Mouse (Mus musculus): ENCODE measurements around the gene Lrrc8d.

The Lrrc8d gene

GRCm38 (mm10) chr5:105813974-105814373 is 114.2 kb downstream of the Lrrc8d start:
- POLR2A ChIA-PET: interaction anchor here in 3 of 4 experiments (0.7 to 1.7 kb wide), 9 partner anchors 9 to 115 kb away, joined by 3 to 4 read pairs (median 3); partner anchors contain the start of gene Lrrc8d (in 2 of the 3)
- CTCF ChIA-PET: no interaction called here

GRCm38 (mm10) chr5:105816118-105816517 is 116.3 kb downstream of the Lrrc8d start:
- ChIA-PET POLR2A (interaction anchor here in 3 of 4 experiments (0.9 to 1.6 kb wide), 7 partner anchors 10 to 112 kb away, joined by 3 to 5 read pairs (median 3); no protein-coding TSS in a partner anchor), CTCF (interaction anchor here in 2 of 4 experiments (0.5 to 1.0 kb wide), 3 partner anchors 162 to 1788 kb away, joined by 3 to 6 read pairs (median 3); no protein-coding TSS in a partner anchor)

- ChIA-PET POLR2A (interaction anchor here in 3 of 4 experiments (0.6 to 2.0 kb wide), 5 partner anchors 8 to 118 kb away, joined by 3 to 8 read pairs (median 3); no protein-coding TSS in a partner anchor), CTCF (interaction anchor here in 1 of 4 experiments (1.0 kb wide), 1 partner anchor 163 kb away, joined by 3 read pairs; no protein-coding TSS in a partner anchor)
These were observed 117.6 kb downstream of the Lrrc8d start for GRCm38 (mm10) chr5:105817248-105817976.

GRCm38 (mm10) chr5:105818411-105818810 is 118.6 kb downstream of the Lrrc8d start:
- CTCF ChIA-PET: interaction anchor here in 1 of 4 experiments (0.6 kb wide), 1 partner anchor 25 kb away, joined by 6 read pairs; no protein-coding TSS in a partner anchor
- POLR2A ChIA-PET: interaction anchor here in 2 of 4 experiments (0.8 to 2.0 kb wide), 5 partner anchors 9 to 119 kb away, joined by 3 to 8 read pairs (median 3); partner anchors contain the start of gene Lrrc8d (in 1 of the 2)

- CTCF ChIA-PET: no interaction called here
- POLR2A ChIA-PET: interaction anchor here in 1 of 4 experiments (0.8 to 1.3 kb wide), 3 partner anchors 9 to 122 kb away, joined by 3 to 5 read pairs (median 5); partner anchors contain the start of gene Lrrc8d
These were observed 121.6 kb downstream of the Lrrc8d start for GRCm38 (mm10) chr5:105821390-105821789.

- CTCF ChIA-PET: no interaction called here
- POLR2A ChIA-PET: interaction anchor here in 1 of 4 experiments (1.0 kb wide), 1 partner anchor 37 kb away, joined by 3 read pairs; no protein-coding TSS in a partner anchor
These were observed 123.0 kb downstream of the Lrrc8d start for GRCm38 (mm10) chr5:105822521-105823498.

GRCm38 (mm10) chr5:105824282-105824681 is 124.5 kb downstream of the Lrrc8d start:
- ChIA-PET POLR2A (no interaction called here), CTCF (no interaction called here)

- ChIA-PET CTCF (no interaction called here), POLR2A (interaction anchor here in 1 of 4 experiments (1.6 kb wide), 1 partner anchor 35 kb away, joined by 4 read pairs; no protein-coding TSS in a partner anchor)
These were observed 125.1 kb downstream of the Lrrc8d start for GRCm38 (mm10) chr5:105824827-105825226.

GRCm38 (mm10) chr5:105826916-105827510 is 127.2 kb downstream of the Lrrc8d start:
- ChIA-PET POLR2A (interaction anchor here in 1 of 4 experiments (1.4 kb wide), 1 partner anchor 9 kb away, joined by 3 read pairs; no protein-coding TSS in a partner anchor), CTCF (interaction anchor here in 1 of 4 experiments (0.5 kb wide), 1 partner anchor 603 kb away, joined by 3 read pairs; no protein-coding TSS in a partner anchor)

GRCm38 (mm10) chr5:105828050-105828449 is 128.3 kb downstream of the Lrrc8d start:
- ChIA-PET POLR2A (interaction anchor here in 1 of 4 experiments (1.4 kb wide), 1 partner anchor 8 kb away, joined by 3 read pairs; no protein-coding TSS in a partner anchor), CTCF (no interaction called here)

GRCm38 (mm10) chr5:105829008-105829586 is 129.3 kb downstream of the Lrrc8d start:
- CTCF ChIA-PET: interaction anchor here in 1 of 4 experiments (0.5 to 0.6 kb wide), 2 partner anchors 20 to 1792 kb away, joined by 3 to 4 read pairs; no protein-coding TSS in a partner anchor
- POLR2A ChIA-PET: interaction anchor here (0.6 to 1.5 kb wide), 6 partner anchors 9 to 1371 kb away, joined by 3 to 6 read pairs (median 4); partner anchors contain the start of gene Lrrc8d (in 1 of the 4)

GRCm38 (mm10) chr5:105832140-105832539 is 132.4 kb downstream of the Lrrc8d start:
- CTCF ChIA-PET: no interaction called here
- POLR2A ChIA-PET: no interaction called here

- ChIA-PET CTCF (no interaction called here), POLR2A (interaction anchor here in 1 of 4 experiments (0.6 kb wide), 1 partner anchor 303 kb away, joined by 3 read pairs; no protein-coding TSS in a partner anchor)
These were observed 134.2 kb downstream of the Lrrc8d start for GRCm38 (mm10) chr5:105833923-105834322.

- CTCF ChIA-PET: no interaction called here
- POLR2A ChIA-PET: interaction anchor here in 2 of 4 experiments (0.8 to 1.4 kb wide), 6 partner anchors 9 to 58 kb away, joined by 3 to 4 read pairs (median 3); no protein-coding TSS in a partner anchor
These were observed 136.2 kb downstream of the Lrrc8d start for GRCm38 (mm10) chr5:105836006-105836405.

- ChIA-PET CTCF (no interaction called here), POLR2A (interaction anchor here in 1 of 4 experiments (1.0 to 1.4 kb wide), 2 partner anchors 13 to 20 kb away, joined by 3 read pairs; no protein-coding TSS in a partner anchor)
These were observed 140.1 kb downstream of the Lrrc8d start for GRCm38 (mm10) chr5:105839740-105840310.

- ChIA-PET CTCF (no interaction called here), POLR2A (interaction anchor here in 1 of 4 experiments (0.6 kb wide), 1 partner anchor 144 kb away, joined by 3 read pairs; no protein-coding TSS in a partner anchor)
These were observed 144.4 kb downstream of the Lrrc8d start for GRCm38 (mm10) chr5:105844044-105844753.
